Mouse (Mus musculus): ENCODE data around the gene Mrvi1.

- no peak for TF ChIP-seq CTCF (IDR thresholded peaks at IDR 0.05; ENCODE audit: borderline replicate concordance, insufficient read depth, low read length)
- TF ChIP-seq POLR2A (IDR thresholded peaks at IDR 0.05; ENCODE audit: low read depth, low read length) = no peak
Observed at GRCm38 (mm10) chr7:110855604-110856003, 126.7 kb downstream of the Mrvi1 start.

Data from embryonic fibroblast, embryonic 13.5 days (primary cell).